Mouse (Mus musculus) midbrain, embryonic 11.5 days (tissue): ENCODE data around the gene Rps12-ps3. TPM values are rescaled to one million over a fixed set of nuclear protein-coding genes. Genes with fewer than 3 reads are reported as not detected.

Source experiments
- ATAC-seq: fragments of 200-750 bp; cut with Nextera tagmentation; 2 replicates; pipeline ENCODE4 v1.8.0; 2017; ENCODE audit warnings: moderate TSS enrichment, moderate library complexity; ENCODE audit not compliant: low FRiP score
- DNase-seq: peaks from one replicate; pipeline ENCODE4 v3.0.0; 2015; ENCODE audit warnings: low spot score; ENCODE audit errors: missing footprints
- H3K27ac ChIP-seq: fragments of 300-500 bp; sonication (generic); 2 replicates; pipeline ENCODE4 v1.5.1; 2014; ENCODE audit warnings: low read depth, low read length
- H3K27me3 ChIP-seq: fragments of 300-500 bp; sonication (generic); 2 replicates; pipeline ENCODE4 v1.6.1; 2014; ENCODE audit warnings: mild to moderate bottlenecking, low read length, moderate library complexity, mixed read lengths; ENCODE audit not compliant: control insufficient read depth, insufficient read depth
- H3K36me3 ChIP-seq: fragments of 300-500 bp; sonication (generic); 2 replicates; pipeline ENCODE4 v1.6.1; 2014; ENCODE audit warnings: mild to moderate bottlenecking, low read length, moderate library complexity, mixed read lengths; ENCODE audit not compliant: control insufficient read depth, insufficient read depth
- H3K4me1 ChIP-seq: fragments of 300-500 bp; sonication (generic); 2 replicates; pipeline ENCODE4 v1.6.1; 2014; ENCODE audit warnings: low read length; ENCODE audit not compliant: control insufficient read depth, insufficient read depth
- H3K4me2 ChIP-seq: fragments of 300-500 bp; sonication (generic); 2 replicates; pipeline ENCODE4 v1.6.1; 2014; ENCODE audit warnings: mild to moderate bottlenecking, moderate library complexity
- H3K4me3 ChIP-seq: fragments of 300-500 bp; sonication (generic); 2 replicates; pipeline ENCODE4 v1.5.1; 2014; ENCODE audit warnings: low read depth, low read length
- H3K9ac ChIP-seq: fragments of 300-500 bp; sonication (generic); 2 replicates; pipeline ENCODE4 v1.6.1; 2014; ENCODE audit warnings: low read length
- H3K9me3 ChIP-seq: fragments of 300-500 bp; sonication (generic); 2 replicates; pipeline ENCODE4 v1.6.1; 2016; ENCODE audit warnings: low read length; ENCODE audit not compliant: control insufficient read depth
- whole genome bisulfite sequencing: fragments of 180-500 bp; shearing (Covaris S2); extraction: QIAGEN DNeasy Blood & Tissue Kit; methylation state at CpG from one replicate; pipeline ENCODE4 v1.1.7; 2014; 5-methylcytosine and 5-hydroxymethylcytosine counted together
- polyA plus RNA-seq: library from polyadenylated mRNA; unstranded; fragments of >200 nt; fragmentation: Nextera tagmentation; extraction: Ambion mirVana; gene quantifications from 2 replicates; pipeline ENCODE4 v1.2.1, GENCODE M21; 2014

Gene Rps12-ps3
- polyA plus RNA-seq, 1 experiment from 2014 or later: 25.5 TPM

DNA sequence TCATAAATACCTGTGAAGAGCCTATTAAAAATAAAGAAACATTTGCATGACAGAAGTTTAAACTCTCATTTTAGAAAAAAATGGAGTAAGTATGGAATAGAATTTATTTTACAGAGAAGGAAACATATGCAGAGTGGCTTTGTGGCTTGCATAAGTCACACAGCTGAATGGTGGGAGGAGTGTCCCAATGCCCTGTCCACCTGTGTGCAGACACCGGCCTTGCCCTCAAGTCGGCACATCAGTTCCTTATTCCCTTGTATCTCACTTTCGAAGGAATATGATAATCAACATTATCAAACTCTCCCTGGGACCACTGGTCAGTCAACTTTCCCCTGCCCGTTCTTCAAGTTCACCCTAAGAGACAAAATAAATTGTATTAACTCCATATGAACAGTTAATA is 35.8 kb downstream of the Rps12-ps3 start:
- Histone ChIP-seq H3K4me1 (0 out of 2 replicates have a peak, but pooled peaks cover 3% of the 10 kb centered on the region), H3K9ac (no peak overlapping the region), H3K27me3 (no peaks in the 10 kb centered on the region), H3K4me3 (no peak overlapping the region), H3K36me3 (no peaks in the 10 kb centered on the region), H3K4me2 (no peak overlapping the region), H3K9me3 (no peaks in the 10 kb centered on the region), H3K27ac (no peak overlapping the region)
- no peak for DNase-seq
- no peak for ATAC-seq
- 90% methylated on average over 4 of the region's 4 CpGs for WGBS

DNA sequence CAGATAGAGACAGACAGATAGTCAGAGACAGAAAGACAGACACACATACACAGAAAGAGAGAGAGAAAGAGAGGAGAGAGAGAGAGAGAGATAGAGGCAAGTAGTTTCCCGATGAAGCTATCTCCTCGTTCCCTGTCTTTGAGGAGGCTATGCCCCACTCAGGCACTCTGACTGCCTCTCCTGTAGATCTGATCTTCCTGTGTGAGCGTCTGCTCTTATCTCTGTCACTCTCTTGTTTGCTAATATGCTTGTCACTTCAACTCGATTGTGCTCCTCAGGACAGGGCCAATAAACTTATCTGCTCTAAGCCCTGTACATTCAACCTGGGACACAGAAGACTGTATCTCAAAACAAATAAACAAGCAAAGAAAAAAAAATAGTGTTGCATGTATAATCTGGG is 37.1 kb downstream of the Rps12-ps3 start:
- H3K9ac ChIP-seq: no peak overlapping the region
- ATAC-seq (no peak), DNase-seq (no peak)
- H3K9me3 ChIP-seq: no peaks in the 10 kb centered on the region
- 69% methylated on average over 4 of the region's 4 CpGs for WGBS
- H3K27ac ChIP-seq: no peak overlapping the region
- no peak overlapping the region for H3K4me2 ChIP-seq
- 0 out of 2 replicates have a peak, but pooled peaks cover 3% of the 10 kb centered on the region for H3K4me1 ChIP-seq
- no peaks in the 10 kb centered on the region for H3K27me3 ChIP-seq
- H3K4me3 ChIP-seq: no peak overlapping the region
- no peaks in the 10 kb centered on the region for H3K36me3 ChIP-seq

DNA sequence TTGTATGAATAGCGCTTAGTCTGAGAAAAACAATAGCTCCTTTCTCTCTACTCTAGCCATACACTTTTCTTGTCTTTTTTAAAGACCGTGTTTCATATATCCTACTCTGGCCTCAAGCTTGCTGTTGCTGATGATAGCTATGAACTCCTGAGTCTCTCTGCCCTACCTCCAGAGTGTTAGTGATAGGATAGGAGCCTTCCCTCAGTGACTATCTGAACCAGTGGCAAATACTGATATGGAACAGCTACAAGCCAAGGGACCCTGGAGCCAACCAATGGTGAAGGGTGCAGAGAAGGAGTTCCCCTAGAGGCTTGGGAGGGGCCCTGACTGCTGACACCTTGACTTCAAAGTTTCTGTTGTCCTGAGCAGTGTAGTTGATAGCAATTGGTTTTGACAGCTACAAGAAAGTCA is 38.4 kb downstream of the Rps12-ps3 start:
- no peaks in the 10 kb centered on the region for H3K9me3 ChIP-seq
- DNase-seq (no peak), ATAC-seq (no peak)
- H3K27me3 ChIP-seq: no peaks in the 10 kb centered on the region
- H3K4me3 ChIP-seq: no peak overlapping the region
- no peak overlapping the region for H3K9ac ChIP-seq
- H3K36me3 ChIP-seq: no peaks in the 10 kb centered on the region
- H3K4me2 ChIP-seq: no peak overlapping the region
- no peak overlapping the region for H3K27ac ChIP-seq
- 43% methylated on average over 2 of the region's 2 CpGs for WGBS
- H3K4me1 ChIP-seq: 0 out of 2 replicates have a peak, but pooled peaks cover 3% of the 10 kb centered on the region

GRCm38 (mm10) chr19:59362646-59363045 is 40.6 kb downstream of the Rps12-ps3 start:
- no peak overlapping the region for H3K4me3 ChIP-seq
- H3K9me3 ChIP-seq: no peaks in the 10 kb centered on the region
- H3K36me3 ChIP-seq: no peaks in the 10 kb centered on the region
- ATAC-seq (no peak), DNase-seq (no peak)
- WGBS: 91% methylated on average over 6 of the region's 6 CpGs
- 0 out of 2 replicates have a peak, but pooled peaks cover 3% of the 10 kb centered on the region for H3K4me1 ChIP-seq
- no peak overlapping the region for H3K9ac ChIP-seq
- no peak overlapping the region for H3K27ac ChIP-seq
- no peak overlapping the region for H3K4me2 ChIP-seq
- H3K27me3 ChIP-seq: no peaks in the 10 kb centered on the region

GRCm38 (mm10) chr19:59363666-59364065 is 41.6 kb downstream of the Rps12-ps3 start:
- Histone ChIP-seq H3K4me3 (no peak overlapping the region), H3K9ac (no peak overlapping the region), H3K9me3 (no peaks in the 10 kb centered on the region), H3K27me3 (no peaks in the 10 kb centered on the region), H3K27ac (no peak overlapping the region), H3K36me3 (no peaks in the 10 kb centered on the region), H3K4me1 (0 out of 2 replicates have a peak, but pooled peaks cover 3% of the 10 kb centered on the region), H3K4me2 (no peak overlapping the region)
- WGBS: 88% methylated on average over 3 of the region's 3 CpGs
- DNase-seq: no peak
- no peak for ATAC-seq

DNA sequence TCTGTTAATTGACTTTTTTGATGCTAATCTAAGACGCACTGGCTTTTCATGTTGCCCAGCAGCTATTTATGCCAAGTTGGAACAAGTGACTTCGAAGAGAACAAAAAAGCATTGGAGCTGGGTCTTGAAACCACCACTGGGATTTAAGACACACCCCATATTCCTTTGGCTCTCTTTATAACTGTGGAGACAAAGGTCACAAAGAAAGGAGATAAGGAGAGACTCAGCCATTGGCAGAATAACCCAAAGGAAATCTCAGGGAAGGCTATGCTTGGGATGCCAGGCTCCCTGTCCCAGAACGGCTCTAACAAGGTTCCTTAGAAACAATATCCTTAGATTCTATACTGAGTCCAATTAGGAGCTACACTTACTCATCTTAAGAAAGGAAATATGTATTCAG is 44.6 kb downstream of the Rps12-ps3 start:
- DNase-seq (no peak), ATAC-seq (no peak)
- H3K4me1 ChIP-seq: no peaks in the 10 kb centered on the region
- H3K27me3 ChIP-seq: no peaks in the 10 kb centered on the region
- no peak overlapping the region for H3K27ac ChIP-seq
- no peak overlapping the region for H3K4me2 ChIP-seq
- H3K9ac ChIP-seq: no peak overlapping the region
- no peaks in the 10 kb centered on the region for H3K9me3 ChIP-seq
- H3K36me3 ChIP-seq: no peaks in the 10 kb centered on the region
- WGBS: 73% methylated on average over 3 of the region's 3 CpGs
- no peak overlapping the region for H3K4me3 ChIP-seq

GRCm38 (mm10) chr19:59367892-59368291 is 45.8 kb downstream of the Rps12-ps3 start:
- no peak for ATAC-seq
- H3K4me2 ChIP-seq: no peak overlapping the region
- H3K9ac ChIP-seq: no peak overlapping the region
- H3K27ac ChIP-seq: no peak overlapping the region
- H3K9me3 ChIP-seq: no peaks in the 10 kb centered on the region
- no peak overlapping the region for H3K4me3 ChIP-seq
- H3K36me3 ChIP-seq: no peaks in the 10 kb centered on the region
- 81% methylated on average over 4 of the region's 4 CpGs for WGBS
- H3K27me3 ChIP-seq: no peaks in the 10 kb centered on the region
- no peaks in the 10 kb centered on the region for H3K4me1 ChIP-seq
- DNase-seq: no peak

- no peaks in the 10 kb centered on the region for H3K27me3 ChIP-seq
- H3K27ac ChIP-seq: no peak overlapping the region
- H3K4me1 ChIP-seq: no peaks in the 10 kb centered on the region
- no peak overlapping the region for H3K4me3 ChIP-seq
- H3K4me2 ChIP-seq: no peak overlapping the region
- no peaks in the 10 kb centered on the region for H3K36me3 ChIP-seq
- ATAC-seq: no peak
- no peak for DNase-seq
- H3K9me3 ChIP-seq: peaks cover 5% of the 10 kb centered on the region; the same call in 1 of the 2 replicates
- WGBS: 82% methylated on average over 4 of the region's 4 CpGs
- H3K9ac ChIP-seq: no peak overlapping the region
Measured at GRCm38 (mm10) chr19:59371016-59371415, 48.9 kb downstream of the Rps12-ps3 start.
